Mouse (Mus musculus): ENCODE data around the gene Ggt6.

Ggt6 gene

DNA sequence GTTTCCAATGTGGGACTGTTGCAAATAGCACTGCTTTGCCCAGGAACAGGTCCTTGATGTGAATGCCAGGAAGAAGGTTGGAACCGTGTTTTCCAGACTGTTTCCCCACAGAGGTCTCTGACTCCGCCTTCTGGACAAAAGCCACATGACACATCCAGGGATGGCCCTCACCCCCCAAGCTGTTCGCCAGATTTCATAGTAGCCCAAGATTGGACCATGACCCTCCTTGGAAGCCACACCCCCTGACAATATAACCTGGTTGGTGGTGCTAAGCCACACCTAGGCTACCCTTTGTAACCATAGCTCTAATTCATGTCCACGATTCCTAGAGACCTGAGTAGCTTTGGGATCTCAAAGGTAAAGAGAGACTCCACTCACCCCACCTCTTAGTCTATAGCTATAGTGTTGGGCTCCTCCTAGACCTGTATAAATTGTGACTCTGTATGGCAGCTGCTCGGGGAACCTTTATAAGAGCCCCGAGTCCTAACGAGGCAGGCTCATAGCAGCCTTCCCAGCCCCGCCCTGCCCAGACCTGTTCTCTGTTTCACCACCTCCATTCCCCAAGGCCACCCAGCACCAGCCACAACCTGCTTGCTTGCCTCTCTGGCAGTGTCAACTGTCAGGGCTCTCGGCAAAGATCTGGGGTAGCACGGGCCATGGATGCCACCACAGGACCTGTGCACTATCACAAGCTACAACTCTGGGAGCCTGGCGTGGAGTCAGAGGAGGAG, at the start of gene Ggt6:
TSS of gene Ggt6 (plus strand) at position 564 of the 731 bp plus-strand sequence.
- in situ Hi-C loops (cut with MboI, MseI): no loop called here

DNA sequence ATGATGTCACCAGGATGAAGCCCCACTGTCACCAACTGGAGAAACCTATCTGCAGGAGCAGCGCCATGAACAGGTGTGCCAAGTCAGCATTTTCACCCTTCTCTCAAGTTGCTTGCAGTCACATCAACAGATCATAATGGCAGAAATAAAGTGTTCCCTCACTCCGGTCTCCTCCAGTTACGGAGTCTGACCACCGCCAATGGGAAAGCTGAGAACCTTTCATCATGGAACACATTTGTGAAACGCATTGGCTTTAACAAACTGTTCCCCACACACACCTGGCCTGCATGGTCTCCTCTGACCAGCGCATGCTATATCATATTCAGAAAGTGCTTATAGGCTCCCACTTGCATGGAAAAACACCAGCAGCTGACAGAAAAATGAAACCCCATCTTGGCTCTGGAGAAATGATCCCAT, 47.2 kb upstream of the Ggt6 start:
- in situ Hi-C loops (cut with MboI, MseI): no loop called here

DNA sequence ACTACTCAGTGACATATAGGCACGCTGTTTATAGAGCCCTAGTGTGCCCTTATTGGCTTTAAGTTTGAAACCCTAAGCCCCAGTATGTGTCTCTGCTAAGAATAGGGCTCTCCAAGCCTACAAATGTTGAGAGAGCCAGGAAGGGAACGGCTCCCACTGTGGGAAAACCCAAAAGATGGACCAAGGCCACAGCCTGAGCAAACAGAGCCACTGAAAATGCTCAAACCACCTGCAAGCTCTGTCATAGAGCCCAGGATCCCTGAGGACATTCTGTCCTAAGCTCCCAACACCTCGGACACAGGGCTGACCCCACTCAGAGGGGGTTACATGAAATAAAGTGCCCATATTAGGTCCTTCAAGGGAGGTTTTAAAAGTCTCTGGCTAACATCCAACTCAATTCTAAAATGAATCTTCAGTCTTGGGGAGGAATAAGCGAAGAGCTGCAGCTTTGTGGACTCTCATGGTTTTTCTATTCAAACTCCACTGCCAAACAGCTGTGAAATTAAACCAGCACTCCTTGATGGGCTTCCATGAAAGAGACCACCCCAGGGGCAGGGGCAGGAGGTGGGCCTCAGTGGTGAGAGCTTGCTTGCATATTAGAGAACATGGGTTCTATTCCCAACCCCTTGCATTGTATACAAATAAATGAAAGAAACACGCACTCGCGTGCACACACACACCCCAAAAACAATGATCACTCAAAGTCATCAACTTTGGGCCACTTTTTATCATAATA, 45.8 kb upstream of the Ggt6 start:
- in situ Hi-C loops (cut with MboI, MseI): no loop called here

DNA sequence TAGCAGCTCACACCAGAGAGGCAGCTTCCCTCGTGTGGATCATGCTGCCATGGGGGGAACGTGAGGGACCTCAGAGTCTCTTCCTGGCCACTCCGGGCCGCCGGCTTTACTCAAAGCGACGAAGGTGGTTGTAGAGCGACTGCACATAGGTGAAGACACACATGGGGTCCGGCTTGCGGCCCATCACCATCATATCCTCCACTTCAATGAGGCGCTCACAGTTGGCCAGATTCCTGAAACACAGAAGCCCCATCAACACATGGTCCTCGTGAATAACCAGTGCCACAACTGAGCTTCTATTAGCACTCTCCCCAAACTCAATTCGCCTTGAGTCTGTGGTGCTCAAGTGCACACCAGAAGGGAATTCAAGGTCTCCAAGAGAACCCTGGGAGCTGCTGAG, 44.1 kb upstream of the Ggt6 start:
- in situ Hi-C loops (cut with MboI, MseI): no loop called here

DNA sequence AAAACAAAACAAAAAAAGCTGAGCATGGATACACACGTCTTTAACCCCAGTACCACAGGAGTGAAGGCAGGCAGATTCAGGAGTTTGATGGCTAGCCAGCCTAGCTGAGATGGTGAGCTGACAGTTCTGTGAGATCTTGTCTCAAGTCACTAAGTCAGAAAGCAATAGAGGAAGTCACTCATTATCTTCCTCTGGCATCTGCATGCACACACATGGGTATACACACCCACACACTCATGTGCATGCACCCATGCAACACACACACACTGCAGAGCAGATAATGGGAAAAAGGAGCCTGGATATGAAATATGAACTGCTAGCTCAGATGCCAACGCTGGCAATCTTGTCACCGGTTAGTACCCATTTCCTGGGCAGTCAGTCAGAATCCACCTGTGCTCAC, 42.1 kb upstream of the Ggt6 start:
- in situ Hi-C loops (cut with MboI, MseI): no loop called here

DNA sequence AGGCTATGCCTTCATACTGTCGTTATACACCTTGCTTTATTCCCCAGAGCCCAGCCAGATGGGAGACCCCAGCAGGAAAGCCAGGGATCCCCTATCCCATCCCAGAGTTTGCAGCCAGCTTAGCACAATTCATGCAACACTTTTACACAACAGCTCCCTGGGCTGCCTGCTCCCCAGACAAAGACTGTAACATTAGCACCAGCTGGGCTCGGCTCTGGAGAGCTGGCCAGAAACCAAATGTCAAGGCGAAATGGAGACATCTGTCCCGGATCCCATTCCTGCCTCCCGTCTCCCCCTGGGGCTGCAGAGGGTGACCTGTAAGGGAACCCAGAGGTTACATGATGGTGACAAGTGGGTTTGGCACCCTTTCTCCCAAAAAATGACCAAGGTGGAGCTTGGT, 41.7 kb upstream of the Ggt6 start:
- in situ Hi-C loops (cut with MboI, MseI): no loop called here

DNA sequence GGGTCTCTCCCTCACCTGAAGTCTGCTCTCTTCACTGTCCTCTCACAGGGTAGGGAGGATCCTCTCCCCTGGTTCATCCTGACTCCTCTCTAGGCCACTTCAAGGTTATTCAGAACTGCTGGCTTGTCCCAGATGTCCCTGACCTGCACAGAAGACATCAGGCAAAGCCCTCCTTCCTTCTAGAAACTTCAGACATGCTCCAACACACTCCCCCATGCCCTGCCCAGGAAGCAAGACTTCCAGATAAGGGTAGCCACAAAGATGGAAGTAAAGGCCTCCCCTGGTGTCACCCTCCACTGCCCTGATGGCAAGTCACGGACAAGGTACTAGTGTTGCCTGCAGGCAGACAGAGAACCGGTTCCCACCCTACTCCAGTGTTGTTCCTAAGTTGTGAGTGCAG, 40.6 kb upstream of the Ggt6 start:
- in situ Hi-C loops (cut with MboI, MseI): no loop called here

DNA sequence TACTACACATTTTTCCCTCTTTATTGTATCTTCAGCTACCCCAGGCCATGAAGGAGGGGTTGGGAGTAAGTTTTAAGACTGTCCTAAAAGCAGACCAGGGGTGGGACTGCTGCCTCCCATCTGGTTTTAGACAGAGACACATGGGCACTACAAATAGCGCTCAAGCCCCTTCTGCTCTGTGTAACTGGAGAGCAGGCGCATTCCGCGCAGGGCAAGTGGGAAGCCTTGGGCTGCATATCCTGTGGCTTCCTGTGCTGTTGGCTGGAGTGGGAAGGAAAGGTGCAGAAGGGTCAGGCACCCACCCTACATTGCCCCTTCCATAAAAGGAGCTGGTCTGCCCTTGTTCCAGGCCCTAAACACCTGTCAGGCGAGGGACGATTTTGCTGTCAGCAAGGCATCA, 39.7 kb upstream of the Ggt6 start:
- in situ Hi-C loops (cut with MboI, MseI): no loop called here

DNA sequence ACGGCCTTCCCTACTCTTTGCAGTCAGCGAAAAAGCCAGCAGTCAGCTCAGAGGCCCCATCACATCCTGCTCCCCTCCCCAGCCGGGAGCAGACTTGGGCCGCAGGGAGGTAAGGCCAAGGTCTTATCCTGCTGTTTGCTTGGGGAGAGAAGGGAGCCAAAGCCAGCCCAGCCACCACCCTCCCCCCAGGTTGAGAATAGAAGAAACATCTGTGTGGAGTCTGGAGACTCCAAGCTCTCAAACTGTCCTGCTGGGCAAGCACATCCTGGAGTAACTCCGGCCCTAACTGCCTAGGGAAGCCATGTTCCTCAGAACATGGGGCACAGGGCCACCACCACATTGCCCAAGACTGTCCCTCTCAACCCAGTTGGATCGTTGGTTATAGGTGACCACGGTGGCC, 38.7 kb upstream of the Ggt6 start:
- in situ Hi-C loops (cut with MboI, MseI): no loop called here

DNA sequence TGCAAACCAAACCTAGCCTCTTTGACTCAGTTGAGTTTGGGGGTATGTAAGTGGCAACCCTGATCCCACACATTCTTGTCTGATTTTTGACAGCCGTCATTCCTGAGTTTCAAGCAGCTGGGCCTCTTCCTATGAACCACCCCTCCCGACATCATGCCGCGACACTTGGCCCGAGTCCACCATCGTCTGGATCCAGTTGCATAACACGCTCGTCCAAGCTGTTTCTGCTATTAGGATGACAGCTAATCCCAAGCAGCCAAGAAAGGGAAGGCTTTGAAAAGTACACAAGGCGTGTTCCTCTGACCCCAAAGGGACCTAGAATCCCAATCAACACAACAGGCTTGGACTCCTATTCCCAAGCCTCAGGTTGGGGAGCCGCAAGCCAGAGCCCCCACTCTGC, 38.3 kb upstream of the Ggt6 start:
- in situ Hi-C loops (cut with MboI, MseI): no loop called here

DNA sequence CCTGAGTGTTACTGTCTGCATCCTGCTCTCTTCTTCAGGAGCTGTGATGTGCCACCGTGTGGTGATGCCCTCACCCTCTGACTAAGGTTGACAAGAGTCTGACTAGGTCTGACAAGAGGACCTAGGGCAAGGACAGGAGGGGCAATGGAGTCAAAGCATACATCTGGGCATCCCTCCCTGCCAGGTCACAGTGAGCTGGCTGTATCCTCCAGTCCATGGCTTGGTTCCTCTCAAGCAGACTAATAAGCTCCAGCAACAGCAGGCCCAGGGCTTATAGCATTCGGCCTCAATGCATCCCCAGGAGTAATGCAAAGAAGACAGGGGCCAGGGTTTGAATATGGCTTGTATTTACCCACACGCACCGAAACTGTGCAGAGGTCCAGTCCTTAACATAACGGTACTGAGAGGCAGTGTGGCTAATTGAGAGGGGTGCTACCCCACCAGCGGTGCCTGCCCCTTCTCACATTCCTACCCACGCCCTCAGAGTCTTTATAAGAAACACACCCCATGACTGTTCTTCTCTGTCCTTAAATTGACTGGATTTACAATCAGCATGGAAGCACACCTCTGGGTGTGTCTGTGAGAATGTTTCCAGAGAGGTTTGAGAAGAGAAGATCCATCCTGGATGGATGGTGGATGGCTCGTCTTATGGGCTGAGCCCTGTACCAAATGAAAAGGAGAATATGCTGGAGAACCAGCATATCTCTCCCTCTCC, 37.4 kb upstream of the Ggt6 start:
- in situ Hi-C loops (cut with MboI, MseI): no loop called here

DNA sequence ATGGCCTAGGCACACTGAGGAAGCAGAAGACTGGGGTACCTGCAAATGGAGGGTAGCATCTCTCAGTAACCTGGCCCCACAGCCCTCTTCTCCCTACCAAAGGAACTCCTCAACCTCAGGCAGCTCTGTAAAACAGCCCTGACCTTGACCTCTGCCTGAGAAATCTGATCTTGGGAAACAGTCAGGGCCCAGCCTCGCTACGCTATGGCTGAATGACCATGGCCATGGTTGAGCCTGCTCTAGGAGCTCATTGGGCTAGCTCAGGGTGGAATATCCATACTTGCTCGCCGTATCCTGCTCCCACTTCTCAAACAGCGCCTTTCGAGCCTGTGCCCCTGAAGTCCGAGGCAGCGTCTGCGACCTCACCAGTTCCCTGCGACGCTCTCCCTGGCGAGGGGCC, 34.3 kb upstream of the Ggt6 start:
- in situ Hi-C loops (cut with MboI, MseI): loop anchor here (10.0 to 25.0 kb wide), 2 partner anchors 1054 to 1311 kb away; partner anchors contain the start of gene Olfr380

DNA sequence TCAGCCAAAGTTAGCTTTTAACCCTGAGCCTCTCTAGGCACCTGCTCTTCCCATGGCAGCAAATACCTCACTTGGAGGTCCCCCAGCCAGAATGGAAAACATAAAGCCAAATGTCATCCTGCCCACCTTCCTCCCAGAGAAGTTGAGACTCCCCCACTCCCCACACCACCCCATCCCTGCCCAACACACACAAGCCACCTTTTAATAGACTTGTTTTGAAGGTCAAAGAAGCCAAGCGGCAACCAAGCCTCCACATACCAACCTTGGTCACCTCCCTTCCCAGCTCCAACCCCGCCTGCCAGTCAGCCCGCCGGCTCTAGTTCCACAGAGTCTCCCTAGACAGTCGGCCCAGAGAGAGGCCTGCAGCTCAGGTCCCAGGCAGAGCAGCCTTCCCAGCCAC, 33.3 kb upstream of the Ggt6 start:
- in situ Hi-C loops (cut with MboI, MseI): loop anchor here (10.0 to 25.0 kb wide), 2 partner anchors 1053 to 1310 kb away; partner anchors contain the start of gene Olfr380

DNA sequence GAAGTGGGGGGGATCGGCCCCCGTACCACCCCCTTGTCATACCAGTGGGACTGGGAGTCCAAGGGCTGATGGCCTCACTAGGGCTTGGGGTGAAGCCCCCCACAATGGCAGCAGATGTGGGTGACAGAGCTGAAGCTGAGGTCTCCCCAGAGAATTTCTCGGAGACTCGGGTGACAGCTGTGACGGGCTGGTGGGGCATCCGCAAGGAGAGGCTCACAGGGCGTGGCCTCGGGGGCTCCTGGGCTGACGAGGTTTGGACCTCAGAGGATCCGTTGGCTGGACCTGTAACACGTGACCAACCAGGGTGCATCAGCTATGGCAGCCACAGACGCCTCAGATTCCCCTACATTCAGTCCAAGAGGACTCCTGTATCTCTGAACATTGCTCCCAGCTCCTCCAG, 32.4 kb upstream of the Ggt6 start:
- in situ Hi-C loops (cut with MboI, MseI): loop anchor here (10.0 to 25.0 kb wide), 2 partner anchors 1052 to 1309 kb away; partner anchors contain the start of gene Olfr380

DNA sequence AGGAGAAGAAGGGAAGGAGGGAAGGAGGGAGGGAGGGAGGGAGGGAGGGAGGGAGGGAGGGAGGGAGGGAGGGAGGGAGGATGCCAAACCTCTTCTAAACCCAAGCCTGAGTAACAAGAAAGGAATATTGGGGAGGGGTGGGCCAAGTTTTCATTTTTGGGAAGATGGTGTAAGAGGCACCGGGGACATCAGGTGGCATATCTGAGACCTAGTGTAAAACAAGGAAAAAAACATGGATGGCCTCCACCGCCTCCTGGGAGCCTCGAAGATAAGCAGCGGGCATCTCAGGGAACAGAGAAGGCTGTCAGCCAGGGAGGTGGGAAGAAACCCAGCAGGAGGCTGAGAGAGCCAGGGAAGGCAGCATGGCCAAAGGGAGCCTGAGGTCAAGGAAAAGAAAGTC, 29.8 kb upstream of the Ggt6 start:
- in situ Hi-C loops (cut with MboI, MseI): loop anchor here (10.0 to 25.0 kb wide), 2 partner anchors 1049 to 1307 kb away; partner anchors contain the start of gene Olfr380

DNA sequence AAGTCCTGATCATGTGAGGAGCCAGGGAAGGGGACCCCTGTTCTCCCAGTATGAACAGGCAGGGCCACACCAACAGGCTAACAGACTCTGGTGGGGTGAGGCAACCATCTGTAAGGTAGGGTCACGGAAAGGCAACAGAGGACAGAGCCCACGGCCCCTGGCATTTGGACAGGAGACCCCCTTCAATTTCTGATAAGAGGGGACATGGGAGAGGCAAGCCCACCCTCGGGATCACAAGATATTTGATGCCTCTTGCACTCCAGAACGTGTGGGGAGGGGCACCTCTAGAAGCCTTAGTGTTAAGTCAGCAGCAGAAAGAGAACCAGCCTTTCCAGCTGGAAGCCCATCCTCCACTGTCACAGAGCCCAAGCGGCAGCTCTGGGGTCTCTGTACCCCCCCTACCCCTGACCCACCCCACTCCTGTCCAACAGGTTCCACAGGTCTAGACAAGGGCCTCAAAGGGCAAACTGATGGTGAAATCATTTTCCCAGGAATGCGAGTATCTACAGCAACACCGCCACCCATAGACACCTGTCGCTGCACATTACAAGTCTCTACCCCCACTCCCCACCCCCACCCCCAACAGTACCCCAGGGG, 29.1 kb upstream of the Ggt6 start:
- in situ Hi-C loops (cut with MboI, MseI): loop anchor here (10.0 to 25.0 kb wide), 2 partner anchors 1049 to 1306 kb away; partner anchors contain the start of gene Olfr380

DNA sequence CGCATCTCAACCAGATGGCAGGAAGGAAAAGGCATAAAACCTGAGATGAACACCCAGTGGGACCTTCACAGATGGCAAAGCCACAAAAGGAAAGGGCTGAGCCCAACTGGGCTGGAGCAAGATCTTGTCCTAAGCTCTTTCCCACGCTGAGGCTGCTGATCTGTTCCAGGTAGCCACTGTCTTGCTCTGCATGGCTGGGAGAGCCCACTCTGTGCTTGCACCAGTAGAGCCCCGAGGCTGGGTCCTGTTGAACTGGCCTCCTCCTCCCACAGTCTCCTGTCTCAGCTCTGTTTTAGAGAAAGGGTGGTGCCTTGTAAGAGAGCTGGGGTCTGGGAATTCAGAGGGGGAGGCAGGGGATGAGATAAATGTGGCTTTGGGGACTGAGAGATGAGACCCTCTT, 28.2 kb upstream of the Ggt6 start:
- in situ Hi-C loops (cut with MboI, MseI): loop anchor here (10.0 to 25.0 kb wide), 2 partner anchors 1048 to 1305 kb away; partner anchors contain the start of gene Olfr380

DNA sequence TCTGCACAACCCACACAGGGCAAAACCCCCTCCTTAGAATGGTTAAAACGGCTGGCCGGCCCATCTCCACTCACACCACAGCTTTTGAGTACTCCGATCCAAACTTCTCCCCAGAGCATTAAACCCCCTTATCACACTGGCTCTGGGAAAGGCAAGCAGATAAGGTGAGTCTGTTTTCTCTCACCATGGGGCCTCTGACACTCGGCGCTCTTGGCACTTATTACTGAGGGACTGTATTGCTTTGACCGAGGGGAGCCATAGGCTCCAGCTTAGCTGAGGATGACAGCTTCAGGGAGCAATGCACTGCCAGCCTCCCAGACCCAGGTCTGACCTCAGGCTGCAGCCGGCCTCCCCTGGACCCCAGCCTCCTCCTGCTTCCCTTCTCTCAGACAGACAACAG, 27.8 kb upstream of the Ggt6 start:
- in situ Hi-C loops (cut with MboI, MseI): loop anchor here (10.0 to 25.0 kb wide), 2 partner anchors 1047 to 1305 kb away; partner anchors contain the start of gene Olfr380

DNA sequence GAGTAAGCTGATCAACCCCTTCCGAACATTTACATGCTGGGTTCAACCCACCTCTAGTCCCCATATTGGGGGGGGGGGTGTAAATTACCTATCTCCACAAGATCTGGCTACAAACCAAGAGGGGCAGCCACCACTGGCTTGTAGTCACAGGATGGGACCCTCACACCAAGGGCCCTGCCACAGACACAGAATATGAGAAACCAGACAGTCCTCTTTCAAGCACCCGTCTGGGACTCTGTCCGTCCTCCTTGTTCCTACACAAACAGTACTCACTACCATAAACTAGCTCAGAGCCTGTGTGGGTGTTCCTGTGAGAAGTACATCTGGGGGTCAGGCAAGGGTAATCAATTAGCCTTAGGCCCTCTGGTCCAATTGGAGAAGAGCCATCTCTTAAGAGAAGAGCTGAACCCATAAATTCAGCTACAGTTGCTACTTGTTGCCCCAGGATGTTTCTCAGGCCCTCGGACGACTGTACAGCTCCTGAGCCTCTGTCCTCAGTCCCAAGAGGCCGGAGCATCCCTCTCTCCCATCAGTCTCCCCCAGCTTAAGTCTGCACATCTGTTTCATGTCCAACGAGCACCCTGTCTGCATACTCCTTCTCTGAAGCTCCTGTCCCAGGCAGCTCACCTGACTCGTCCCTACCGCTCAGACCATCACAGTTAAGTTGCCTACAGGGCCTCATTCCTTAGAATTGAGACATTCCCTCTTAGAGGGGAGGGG, 26.7 kb upstream of the Ggt6 start:
- in situ Hi-C loops (cut with MboI, MseI): loop anchor here (10.0 to 25.0 kb wide), 2 partner anchors 1046 to 1304 kb away; partner anchors contain the start of gene Olfr380

DNA sequence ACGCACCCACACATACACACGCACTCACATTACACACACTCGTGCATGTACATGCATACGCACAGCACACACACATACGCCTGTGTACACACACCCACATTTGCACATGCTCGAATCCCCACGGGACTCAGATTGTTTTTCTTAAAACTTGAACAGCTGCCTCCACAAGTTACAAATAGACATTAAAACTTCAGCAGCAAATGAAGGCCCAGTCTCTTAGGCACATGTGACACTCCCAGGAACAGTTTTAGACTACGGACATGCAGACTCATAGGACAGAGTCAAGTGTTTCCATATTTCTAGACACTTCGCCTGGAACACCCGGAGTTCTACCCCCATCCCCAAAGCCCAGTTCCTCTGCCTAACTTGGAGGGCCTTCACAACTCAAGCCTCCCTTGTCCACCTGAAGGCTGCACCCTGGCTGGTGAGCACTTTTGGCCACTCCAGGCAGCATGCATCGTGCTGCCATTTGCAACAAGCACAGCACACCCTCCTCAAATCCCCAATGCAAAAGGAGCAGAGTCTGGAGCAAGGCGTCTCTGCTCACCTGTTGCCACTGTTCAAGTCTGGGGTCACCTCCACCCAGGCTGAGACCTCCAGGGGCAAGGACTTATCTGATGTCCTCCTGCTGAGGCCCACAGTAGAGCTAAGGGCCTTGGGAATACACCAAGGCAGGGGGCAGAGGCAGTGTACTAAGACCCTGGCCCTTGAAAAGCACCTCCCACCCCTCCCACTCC, 25.5 kb upstream of the Ggt6 start:
- in situ Hi-C loops (cut with MboI, MseI): loop anchor here (10.0 to 25.0 kb wide), 2 partner anchors 1045 to 1302 kb away; partner anchors contain the start of gene Olfr380
